Mouse (Mus musculus) cerebellum, adult 9-11 months (tissue): ENCODE measurements around the gene Ddx46.
"Not testable (repeated sequence)": the region's sequence is repeated elsewhere in the genome, so short reads cannot be mapped to it uniquely, and the experiment has no call there.

ENCODE experiments used
- DNase-seq: peaks from one replicate; pipeline ENCODE4 v3.0.0; 2022

Ddx46 gene

DNA sequence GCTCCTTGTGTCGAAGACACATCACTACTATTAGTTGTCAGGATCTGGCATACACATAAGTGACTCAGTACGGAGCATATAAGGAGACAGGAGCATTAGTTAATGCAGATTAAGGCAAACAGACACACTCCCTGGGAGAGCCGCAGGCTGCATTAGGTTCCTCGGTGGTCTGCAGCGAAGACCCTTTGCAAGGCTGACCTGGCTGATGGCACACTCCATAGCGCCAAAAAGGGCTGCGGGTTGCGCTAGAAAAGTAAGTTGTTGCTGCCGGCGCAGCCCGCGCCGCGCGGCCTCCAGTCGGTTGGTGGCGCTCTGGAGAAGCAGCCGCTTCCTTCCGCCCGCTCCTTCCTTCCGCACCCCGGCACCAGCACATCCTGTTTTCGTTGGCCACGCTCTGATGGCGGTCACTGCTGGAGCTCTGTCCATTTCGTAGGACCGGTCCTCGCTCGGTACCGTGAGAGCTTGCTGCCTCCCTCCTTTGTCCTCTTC lies at the start of gene Ddx46:
TSS of gene Ddx46 (plus strand) at position 389 of the 489 bp plus-strand sequence.
- DNase-seq = peak; percentile 88

DNA sequence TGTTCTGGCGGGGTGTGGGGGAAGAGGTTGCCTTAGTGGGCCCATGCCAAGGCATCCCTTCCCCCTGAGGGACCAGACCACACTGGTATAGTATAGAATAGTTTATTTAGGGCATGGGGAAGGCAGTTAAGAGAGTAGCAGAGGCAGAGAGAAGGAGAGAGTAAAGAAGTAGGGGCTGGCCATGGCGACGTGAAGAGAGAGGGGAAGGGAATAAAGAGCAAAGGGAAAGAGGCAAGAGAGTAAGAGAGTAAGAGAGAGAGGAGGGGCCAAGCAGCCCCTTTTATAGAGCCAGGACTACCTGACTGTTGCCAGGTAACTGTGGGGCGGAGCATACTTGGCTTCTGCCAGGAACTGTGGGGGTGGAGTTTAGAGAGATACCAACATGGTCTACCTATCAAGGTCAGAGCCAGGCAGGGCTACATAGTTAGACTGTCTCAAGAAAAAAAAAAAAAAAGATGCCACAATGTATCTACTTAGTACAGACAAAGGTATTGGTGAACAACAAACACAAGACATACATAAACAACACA lies 42.8 kb upstream of the Ddx46 start:
- DNase-seq = peak; percentile 57

DNA sequence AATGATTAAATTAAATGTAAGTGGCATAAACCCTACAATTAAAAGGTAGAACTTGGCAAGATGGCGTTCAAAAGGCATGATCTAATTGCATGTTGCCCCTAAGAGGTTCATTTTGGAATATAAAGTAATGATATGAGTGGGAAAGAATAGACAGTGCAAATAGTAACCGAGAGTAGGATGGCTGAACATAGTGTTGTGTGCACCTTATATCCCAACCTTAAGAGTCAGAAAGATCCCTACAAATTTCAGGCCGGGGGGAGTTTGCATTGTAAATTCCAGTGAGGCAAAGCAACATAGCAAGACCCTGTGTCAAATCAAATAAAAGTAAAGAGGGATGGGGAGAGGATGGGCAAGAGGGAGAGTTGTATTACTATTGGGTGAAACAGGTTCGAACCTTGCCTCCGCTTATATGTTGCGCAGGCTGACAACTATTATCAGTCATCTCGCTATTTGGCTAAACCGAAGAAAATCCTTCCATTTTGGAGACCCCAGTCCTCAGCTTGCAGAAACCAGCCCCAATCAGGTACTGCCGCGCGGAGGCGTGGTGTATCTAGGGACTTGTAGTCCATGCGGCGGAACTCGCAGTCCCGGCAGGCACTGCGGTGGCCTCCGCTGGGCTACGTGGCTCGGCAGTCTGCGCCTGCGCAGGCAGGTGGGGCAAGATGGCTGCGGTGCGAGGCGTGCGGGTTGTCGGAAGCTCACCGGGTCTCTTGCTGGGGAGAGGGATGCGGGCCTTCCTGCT lies 42.1 kb upstream of the Ddx46 start:
- DNase-seq = peak; percentile 97

DNA sequence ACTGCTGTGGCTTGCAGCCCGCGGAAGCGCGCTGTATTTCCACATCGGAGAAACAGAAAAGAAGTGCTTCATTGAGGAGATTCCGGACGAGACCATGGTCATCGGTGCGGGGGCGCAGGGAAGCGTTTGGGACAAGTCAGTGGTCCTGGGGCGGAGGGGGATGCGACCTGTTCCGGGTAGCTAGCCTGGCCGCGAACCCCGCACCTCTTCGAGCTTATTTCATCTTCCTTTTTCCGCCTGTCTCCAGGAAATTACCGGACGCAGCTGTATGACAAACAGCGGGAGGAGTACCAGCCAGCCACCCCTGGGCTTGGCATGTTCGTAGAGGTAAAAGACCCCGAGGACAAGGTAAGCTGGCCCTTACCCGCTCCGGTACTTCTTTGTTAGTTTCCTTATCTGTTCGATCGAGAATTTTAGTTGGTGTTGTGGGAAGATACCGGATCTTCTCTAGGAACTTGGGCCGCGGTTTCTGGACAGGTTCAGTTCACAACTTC lies 41.5 kb upstream of the Ddx46 start:
- DNase-seq = no peak

DNA sequence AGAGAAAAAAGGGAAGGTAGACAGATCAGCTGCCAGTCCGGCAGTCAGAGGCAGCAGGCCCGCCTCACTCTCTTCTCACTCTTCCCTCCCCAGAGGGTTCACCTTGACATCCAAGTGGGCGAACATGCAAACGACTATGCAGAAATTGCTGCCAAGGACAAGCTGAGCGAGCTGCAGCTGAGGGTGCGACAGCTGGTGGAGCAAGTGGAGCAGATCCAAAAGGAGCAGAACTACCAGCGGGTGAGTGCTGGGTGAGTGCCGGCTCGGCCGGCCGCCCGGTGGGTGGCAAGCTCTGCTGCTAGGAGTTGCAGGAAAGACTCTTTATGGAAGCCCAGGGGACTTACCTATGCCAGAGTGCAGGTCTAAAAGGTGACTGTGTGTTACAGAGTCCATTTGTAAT lies 39.5 kb upstream of the Ddx46 start:
- peak; percentile 77 for DNase-seq

DNA sequence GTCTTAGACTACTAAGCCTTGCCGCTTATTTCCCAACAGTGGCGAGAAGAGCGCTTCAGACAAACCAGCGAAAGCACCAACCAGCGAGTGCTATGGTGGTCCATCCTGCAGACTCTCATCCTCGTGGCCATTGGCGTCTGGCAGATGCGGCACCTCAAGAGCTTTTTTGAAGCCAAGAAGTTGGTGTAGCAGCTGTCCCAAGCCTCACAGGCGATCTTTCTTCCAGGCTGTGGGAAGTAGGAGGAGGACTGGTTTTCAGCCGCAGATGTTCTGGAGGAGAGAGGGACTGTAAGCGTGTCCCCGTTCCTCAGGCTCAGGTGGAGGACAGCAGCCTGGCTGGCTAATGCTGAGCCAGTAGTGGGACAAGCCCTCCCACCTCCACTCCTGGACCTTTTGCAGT lies 38.0 kb upstream of the Ddx46 start:
- DNase-seq = no peak

DNA sequence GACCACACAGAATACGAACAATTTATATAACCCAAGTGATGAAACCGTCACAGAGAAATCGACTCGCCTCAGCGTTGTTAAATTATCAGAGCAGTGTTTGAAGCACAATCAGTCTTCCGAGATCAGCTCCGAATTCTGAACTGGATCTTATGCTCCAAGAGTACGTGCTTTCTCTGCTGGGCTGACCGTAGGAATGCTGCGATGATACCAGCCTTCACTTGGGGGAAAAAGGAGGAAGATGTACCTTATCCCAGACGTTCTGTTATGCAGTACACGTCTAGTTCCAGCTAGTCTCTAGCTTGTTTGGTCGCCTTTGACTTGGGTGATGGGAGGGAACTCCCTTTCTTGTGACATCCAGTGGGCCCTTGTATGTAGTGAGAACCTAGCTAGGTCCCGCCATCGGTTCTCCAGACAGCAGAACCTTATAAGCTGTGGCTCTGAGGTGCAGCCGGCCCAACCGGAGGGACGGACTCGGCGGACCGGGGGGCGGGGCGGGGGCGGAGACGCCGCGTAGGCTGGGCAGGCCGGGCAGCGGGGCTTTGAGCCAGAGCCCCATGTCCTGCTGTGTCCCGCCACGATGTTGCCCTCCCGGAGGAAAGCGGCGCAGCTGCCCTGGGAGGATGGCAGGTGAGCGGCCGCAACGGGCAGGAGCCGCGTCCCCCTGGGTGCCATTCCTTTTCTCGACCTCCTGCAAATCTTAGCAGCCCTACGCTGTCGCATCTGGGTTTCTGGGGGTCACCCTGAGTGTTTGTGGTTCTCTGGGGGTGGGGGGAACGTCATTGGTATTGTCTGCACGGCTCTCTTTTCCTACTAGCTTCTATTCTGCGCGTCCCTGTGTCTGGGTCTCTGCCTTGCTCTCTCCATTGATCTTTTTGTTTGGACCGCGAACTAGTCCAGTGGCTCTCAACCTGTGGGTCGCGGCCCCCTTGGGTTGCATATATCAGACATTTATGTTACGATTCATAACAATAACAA lies 35.0 kb upstream of the Ddx46 start, which contains the start of gene B4galt7:
TSS of gene B4galt7 (plus strand) at position 331 of the 975 bp plus-strand sequence.
- peak; percentile 86 for DNase-seq

DNA sequence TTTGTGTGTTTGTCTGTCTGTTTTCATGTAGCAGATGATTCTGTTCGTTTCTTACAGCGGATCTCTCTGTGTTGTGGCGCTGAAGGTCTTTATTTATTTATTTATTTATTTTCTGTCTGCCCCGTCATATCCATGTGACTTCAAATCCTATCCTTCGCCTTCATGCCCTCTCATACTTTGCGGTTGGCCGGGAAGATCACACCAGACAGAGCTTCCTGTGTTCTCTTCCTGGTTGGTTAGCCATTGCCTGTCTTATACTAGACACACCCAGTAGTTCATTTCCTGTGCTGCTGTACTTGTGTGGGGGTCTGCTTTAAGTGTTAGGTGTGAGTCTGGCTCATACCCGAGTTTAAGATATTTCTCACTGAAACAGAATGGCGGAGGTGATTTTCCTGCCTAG lies 34.2 kb upstream of the Ddx46 start:
- DNase-seq = no peak

DNA sequence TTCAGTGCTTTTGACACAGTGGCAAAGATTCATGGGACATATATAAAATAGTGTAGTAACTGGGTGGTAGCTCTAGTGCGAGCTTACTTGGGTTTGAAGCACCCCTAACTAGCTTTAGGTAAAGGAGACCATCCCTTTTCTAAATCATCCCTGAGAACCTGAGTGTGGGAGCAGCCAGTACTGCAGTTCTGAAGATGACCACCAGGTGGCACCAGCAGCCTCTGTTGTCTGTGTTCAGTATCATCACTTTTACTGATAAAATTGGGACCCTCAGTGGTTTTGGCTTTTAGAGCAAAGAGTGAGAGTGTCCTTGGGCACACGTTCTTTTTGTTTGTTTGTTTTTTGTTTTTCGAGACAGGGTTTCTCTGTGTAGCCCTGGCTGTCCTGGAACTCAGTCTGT lies 33.2 kb upstream of the Ddx46 start:
- DNase-seq = peak; percentile 65

DNA sequence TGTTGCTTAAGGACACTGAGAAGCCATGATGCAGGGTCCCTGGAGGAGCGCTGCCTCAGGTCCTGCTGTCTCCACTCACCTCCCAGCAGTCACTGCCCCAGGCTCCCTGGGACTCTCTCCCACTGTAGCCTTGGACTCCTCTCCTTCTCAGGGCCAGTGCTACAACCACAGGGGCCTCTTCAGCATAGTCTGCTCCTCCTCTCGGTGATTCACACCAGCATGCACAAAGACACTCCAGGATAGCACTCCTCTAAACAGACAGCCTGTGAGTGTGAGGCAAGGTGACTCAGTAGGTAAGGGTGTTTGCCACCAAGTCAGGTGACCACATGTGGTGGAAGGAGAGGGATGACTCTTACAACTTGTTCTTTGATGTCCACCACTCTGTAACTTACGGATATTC lies 30.2 kb upstream of the Ddx46 start:
- no peak for DNase-seq

DNA sequence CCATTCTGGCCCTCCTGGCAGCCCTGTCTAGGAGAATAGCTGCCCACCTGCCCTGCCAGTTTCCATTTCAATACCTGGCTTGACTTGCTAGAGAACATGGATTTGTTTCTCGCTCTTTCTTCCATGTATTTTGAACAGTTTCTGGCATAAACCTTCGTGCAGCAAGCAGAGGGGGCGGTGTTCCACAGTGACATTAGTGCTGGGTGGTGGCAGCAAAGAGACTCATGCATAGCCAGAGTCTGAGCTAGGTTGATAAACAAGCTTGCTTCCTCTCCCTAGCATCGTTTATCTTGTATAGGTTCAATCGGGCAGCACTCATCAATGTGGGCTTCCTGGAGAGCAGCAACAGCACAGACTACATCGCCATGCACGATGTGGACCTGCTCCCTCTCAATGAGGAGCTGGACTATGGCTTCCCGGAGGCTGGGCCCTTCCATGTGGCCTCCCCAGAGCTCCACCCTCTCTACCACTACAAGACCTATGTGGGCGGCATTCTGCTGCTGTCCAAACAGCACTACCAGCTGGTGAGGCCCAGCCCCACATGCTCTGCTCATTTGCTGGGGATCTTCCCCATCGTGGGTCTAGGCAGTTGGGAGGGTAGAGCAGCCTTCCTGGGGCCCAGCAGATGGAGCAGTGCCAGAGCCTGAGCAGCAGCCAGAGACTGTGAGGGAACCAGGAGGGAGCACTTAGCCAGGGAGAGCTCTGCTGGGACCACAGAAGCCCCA lies 27.8 kb upstream of the Ddx46 start:
- no peak for DNase-seq

DNA sequence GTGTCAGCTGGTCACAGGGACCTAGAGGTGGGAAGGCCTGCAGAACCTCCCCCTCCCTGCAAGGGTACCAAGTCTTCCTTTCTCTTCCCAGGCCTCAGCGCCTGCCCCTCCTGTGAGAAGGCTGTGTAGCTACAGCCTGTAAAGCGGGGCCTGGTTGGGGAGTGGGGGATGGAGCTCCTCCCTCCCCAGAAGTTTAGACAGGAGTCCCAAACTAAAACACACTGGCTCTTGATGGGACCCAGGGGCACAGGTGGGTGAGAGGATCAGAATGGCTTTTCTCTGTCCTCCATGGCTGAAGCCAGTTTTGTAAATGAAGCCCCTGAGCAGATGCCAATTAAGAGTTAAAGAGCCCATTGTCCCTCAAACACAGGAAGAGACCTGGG lies 27.2 kb upstream of the Ddx46 start:
- DNase-seq = no peak

DNA sequence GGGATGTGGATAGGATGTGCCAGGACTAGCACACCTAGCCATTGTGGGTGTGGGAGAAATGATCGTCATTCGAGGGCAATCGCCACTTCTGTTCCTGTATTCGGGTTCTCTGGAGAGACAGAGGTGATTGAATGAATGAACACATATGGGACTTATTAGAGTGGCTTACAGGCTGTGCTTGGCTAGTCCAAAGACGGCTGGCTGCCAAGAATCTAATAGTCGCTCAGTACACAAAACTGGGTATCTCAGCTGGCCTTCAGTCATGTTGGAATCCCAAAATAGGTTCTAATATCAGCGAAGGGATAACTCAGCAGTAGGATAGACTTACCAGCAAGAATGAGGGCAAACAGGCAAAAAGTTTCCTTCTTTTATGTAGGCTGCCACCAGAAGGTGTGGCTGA lies 22.8 kb upstream of the Ddx46 start:
- DNase-seq = no peak

DNA sequence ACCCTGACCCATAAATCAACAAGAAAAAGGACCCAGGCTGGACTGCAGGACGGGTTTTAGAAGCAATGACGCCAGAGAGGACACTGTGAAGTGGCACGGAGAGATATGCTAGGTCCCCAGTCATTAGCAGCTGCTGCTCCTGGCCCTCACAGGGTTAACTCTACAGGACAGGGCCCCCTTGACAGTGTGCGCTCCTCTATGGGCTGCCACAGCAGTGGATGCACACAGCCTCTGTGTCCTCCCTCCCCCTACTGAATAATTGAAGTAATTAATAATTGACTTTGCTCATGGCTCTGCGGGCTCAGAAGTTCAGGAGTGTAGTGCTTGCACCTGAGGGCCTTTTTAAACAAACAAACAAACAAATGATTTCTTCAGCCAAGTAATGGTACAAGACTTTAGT lies 21.4 kb upstream of the Ddx46 start:
- no peak for DNase-seq

DNA sequence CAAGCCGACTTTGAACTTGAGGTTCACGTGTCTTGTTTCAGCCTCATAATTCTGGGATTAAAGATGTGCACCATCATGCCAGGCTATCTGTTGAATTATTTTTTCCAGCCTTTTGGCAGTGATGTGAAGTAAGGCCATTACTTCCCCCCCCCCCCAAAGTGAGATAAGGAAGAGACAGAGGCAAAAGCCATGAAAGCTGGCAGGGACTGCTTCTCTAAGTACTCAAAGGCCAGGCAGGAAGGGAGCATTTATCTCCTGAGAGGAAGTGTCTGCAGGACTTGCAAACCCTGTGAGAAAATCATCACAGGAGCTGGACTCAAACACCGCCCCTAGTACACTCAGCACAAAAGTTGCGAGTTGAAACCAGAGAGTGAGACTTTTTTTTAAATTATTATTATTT lies 15.5 kb upstream of the Ddx46 start:
- no peak for DNase-seq

DNA sequence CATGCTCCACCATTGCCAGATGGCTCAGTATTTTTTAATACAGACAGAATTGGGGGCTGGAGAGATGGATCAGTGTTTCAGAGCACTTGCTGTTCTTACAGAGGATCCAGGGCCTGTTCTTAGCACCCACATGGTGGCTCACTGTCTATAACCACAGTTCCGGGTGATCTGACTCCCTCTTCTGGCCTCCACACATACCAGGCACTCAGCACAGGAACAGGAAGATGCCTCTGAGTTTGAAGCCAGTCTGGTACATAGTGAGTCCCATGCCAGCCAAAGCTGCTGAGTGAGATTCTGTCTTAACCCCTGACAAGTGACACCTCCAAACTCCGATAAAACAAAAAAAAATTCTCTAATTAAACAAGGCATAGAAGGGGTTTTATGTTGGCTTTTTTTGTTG lies 14.6 kb upstream of the Ddx46 start:
- no peak for DNase-seq

DNA sequence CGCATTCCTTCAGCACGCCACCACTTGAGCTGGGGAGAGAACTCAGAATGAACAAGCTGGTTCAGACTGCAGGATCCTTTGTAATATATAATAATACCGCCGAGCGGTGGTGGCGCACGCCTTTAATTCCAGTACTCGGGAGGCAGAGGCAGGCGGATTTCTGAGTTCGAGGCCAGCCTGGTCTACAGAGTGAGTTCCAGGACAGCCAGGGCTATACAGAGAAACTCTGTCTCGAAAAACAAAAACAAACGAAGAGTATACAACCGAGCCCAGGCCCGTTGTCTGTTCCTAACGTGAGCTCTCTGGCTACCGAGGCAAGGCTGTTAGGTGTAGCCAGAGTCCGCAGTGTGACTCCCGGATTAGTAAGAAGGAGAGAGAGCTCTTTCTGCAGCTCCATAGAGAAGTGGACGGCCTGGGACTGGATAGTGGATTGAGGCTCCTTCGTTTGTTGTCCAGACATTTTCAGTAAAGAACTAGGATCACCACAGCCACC lies 12.6 kb upstream of the Ddx46 start:
- not testable (repeated sequence) for DNase-seq

DNA sequence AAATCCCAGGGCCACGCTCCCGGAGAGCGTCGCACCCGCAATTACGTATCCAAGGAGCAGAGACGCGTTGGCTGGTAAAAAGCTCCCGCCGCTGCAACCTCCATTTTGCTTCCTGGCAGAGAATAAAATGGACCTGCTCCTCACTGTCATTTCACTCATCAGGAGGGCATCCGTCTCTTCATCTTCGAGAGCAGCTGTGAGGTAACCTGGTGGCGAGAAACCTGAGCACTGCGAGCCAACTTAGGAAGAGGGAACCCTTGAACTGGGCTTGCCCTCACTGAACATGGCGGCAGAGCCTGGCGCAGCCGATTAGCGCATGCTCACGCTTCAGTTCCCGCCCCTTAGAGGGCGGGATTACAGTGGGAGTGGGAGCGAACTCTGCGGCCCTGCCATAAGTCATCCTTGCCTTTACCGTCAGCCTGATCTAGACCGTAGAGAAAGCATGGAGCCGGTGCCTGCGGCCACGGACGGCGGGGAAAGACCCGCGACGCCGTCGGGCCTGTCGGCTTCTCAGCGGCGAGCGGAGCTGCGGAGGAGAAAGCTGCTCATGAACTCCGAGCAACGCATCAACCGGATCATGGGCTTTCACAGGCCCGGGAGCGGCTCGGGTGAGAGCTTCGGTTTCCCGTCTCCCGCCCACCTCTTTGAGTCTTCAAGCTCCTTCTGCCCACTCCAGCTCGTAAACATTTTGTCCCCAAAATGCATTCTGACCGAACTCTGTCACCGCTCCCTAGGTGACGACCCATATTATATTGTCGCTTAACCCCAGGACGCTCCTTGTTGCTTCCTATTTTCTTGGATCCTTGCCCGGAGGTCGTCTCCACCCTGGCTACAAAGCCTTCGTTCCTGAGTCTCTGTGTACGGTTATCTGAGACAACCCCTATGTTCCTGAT lies 11.9 kb upstream of the Ddx46 start, which contains the start of gene Caml:
TSS of gene Caml (plus strand) at position 357 of the 893 bp plus-strand sequence.
- DNase-seq = peak; percentile 89

DNA sequence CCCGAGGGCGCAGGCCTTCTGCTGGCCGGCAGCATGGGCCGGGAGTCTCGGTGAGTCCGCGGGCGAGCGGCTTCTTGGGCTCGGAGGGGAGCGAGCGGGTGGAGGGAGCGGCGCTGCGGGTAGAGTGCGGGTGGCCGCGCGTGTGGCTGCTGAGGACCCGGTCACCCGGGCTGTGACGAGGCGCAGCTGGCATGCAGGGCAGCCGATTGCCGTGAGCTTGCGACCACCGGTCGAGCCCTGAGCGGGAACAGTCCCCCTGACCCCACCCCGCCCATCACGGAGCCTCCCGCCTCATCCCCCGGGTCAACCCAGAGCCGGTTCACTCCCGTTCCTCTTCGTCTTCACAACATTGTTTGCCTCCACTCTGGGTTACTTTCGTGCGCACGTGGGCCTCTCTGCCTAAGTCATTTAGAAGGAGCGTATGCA lies 332 bp downstream of the Ddx46 start:
- no peak for DNase-seq

DNA sequence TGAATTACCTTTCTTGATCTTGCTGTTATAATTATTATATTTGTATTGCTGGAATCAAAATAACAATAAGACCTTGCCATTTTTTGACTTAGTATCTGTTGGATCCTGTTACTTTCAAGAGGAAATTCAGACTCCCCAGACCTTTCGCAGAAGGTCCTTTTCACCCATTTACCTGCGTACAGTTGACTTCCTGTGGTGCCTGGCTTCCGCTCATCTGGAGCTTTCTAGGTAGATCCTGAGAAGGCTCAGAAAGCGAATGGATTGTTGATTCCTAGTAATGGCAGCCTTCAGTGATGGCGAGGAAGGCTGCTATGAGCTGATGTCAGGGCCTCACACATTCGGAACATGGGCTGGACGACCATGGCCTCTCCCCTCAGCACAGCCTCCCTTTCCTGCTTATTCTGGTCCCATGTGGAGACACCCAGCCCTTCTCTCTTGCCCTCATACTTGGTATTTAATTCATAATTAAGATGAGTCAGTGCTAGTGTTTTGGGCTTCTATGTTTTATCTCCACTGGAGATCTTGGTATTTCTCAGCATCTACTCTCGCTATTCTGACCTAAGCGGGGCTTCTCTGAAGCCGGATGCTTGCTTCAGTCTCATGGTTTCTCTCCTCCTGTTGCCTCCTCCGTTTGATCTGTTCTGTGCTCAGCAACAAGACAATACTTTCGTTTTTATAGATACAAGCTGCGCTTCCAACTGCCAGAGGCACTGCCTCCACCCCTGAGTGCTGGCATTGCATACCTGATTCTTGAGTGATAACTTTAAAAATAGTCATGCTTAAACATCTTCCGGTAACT lies 1.6 kb downstream of the Ddx46 start:
- no peak for DNase-seq
